Mouse (Mus musculus) embryo, embryonic 11.5 days (tissue): ENCODE measurements around the gene Aox3.

ENCODE experiments used
- DNase-seq: peaks from one replicate; pipeline ENCODE4 v3.0.0-alpha.2; 2012; ENCODE audit warnings: low read depth, low spot score

Aox3 gene

GRCm38 (mm10) chr1:58198386-58198785, 85.5 kb downstream of the Aox3 start:
- no peak for DNase-seq

- no peak for DNase-seq
These were observed 97.3 kb downstream of the Aox3 start, which contains the start of gene Aox4 for GRCm38 (mm10) chr1:58210203-58210602. TSS of gene Aox4 (plus strand) at chr1:58210397.

- no peak for DNase-seq
These were observed 99.9 kb downstream of the Aox3 start for GRCm38 (mm10) chr1:58212805-58213204.

GRCm38 (mm10) chr1:58213838-58214237, 100.9 kb downstream of the Aox3 start:
- DNase-seq = peak; percentile 17

- no peak for DNase-seq
These were observed 102.4 kb downstream of the Aox3 start for GRCm38 (mm10) chr1:58215353-58215752.

GRCm38 (mm10) chr1:58215956-58216532, 103.1 kb downstream of the Aox3 start:
- no peak for DNase-seq

- DNase-seq = no peak
These were observed 108.1 kb downstream of the Aox3 start for GRCm38 (mm10) chr1:58221070-58221469.

GRCm38 (mm10) chr1:58221879-58222278, 108.9 kb downstream of the Aox3 start:
- no peak for DNase-seq

GRCm38 (mm10) chr1:58228086-58228485, 115.2 kb downstream of the Aox3 start:
- DNase-seq = no peak

- no peak for DNase-seq
These were observed 116.0 kb downstream of the Aox3 start for GRCm38 (mm10) chr1:58228916-58229315.

- DNase-seq = no peak
These were observed 116.8 kb downstream of the Aox3 start for GRCm38 (mm10) chr1:58229774-58230173.

- no peak for DNase-seq
These were observed 117.6 kb downstream of the Aox3 start for GRCm38 (mm10) chr1:58230542-58230941.

GRCm38 (mm10) chr1:58235405-58235804, 122.5 kb downstream of the Aox3 start:
- DNase-seq = no peak

GRCm38 (mm10) chr1:58237527-58238299, 124.8 kb downstream of the Aox3 start:
- no peak for DNase-seq

GRCm38 (mm10) chr1:58238440-58238839, 125.5 kb downstream of the Aox3 start:
- DNase-seq = no peak

- no peak for DNase-seq
These were observed 126.0 kb downstream of the Aox3 start for GRCm38 (mm10) chr1:58238961-58239360.

GRCm38 (mm10) chr1:58240347-58240746, 127.4 kb downstream of the Aox3 start:
- no peak for DNase-seq

- no peak for DNase-seq
These were observed 131.6 kb downstream of the Aox3 start for GRCm38 (mm10) chr1:58244487-58244886.

- DNase-seq = no peak
These were observed 135.6 kb downstream of the Aox3 start for GRCm38 (mm10) chr1:58248518-58248917.
